Mouse (Mus musculus): Measurements from ENCODE around the gene Igdcc4. TPM values are rescaled to one million over a fixed set of nuclear protein-coding genes. Genes with fewer than 3 reads are reported as not detected.

The Igdcc4 gene
- polyA plus RNA-seq, 1 experiment: 0.08 TPM

DNA sequence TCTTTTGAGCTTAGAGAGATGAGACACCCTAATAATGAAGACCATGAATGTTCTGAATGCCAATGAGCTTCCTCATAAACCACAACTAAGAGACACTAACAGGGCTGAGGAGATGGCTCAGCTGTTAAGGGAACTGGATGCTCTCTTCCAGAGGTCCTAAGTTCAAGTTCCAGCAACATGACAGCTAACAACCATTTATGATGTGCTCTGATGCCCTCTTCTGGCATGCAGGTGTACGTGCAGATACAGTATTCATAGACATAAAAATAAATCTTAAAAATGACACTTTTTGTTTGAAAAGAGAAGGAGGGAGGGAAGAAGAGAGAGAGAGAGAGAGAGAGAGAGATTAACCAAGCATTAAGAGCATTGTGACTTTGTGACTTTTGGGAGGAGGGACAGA, 63.6 kb downstream of the Igdcc4 start:
- no peaks in the 10 kb centered on the region for H3K36me3 ChIP-seq (replicated peaks; ENCODE audit: low read length)
- peaks cover 84% of the 10 kb centered on the region for H3K27me3 ChIP-seq (replicated peaks)
- H3K4me1 ChIP-seq: peaks cover 11% of the 10 kb centered on the region
- H3K9me3 ChIP-seq: peaks cover 8% of the 10 kb centered on the region
- no peak overlapping the region for H3K4me3 ChIP-seq (replicated peaks)
- TF ChIP-seq FLI1 (IDR thresholded peaks at IDR 0.05; ENCODE audit: low read length): no peak
- no peak for TF ChIP-seq GATA1 (IDR thresholded peaks at IDR 0.05; ENCODE audit: borderline replicate concordance, low read length)

GRCm38 (mm10) chr9:65166386-65166785, 65.1 kb downstream of the Igdcc4 start:
- Histone ChIP-seq H3K36me3 (replicated peaks; ENCODE audit: low read length) (no peaks in the 10 kb centered on the region), H3K27me3 (replicated peaks) (peaks cover 69% of the 10 kb centered on the region), H3K4me1 (peaks cover 11% of the 10 kb centered on the region), H3K4me3 (replicated peaks) (no peak overlapping the region), H3K9me3 (peaks cover 8% of the 10 kb centered on the region)
- TF ChIP-seq FLI1 (IDR thresholded peaks at IDR 0.05; ENCODE audit: low read length) (no peak), GATA1 (IDR thresholded peaks at IDR 0.05; ENCODE audit: borderline replicate concordance, low read length) (no peak)

DNA sequence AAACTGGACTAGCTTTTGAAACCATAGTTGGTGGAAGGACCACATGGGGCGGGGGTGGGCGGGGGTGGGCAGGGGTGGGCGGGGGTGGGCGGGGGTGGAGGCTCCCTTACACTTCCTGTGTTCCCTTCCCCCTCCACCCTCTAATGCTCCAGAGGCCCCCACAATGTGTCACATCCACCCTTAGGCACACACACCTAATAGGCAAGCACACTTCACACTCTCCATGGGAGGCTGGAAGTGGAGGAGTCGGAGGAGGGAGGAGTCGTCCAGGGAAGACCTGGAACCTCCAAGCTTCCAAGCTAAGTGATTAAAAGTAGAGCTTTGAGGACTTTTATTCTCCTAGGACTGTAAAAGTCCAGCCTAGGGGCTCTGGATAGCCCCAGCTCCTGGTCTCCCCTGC, 67.2 kb downstream of the Igdcc4 start:
- H3K27me3 ChIP-seq (replicated peaks): peaks cover 60% of the 10 kb centered on the region
- H3K4me3 ChIP-seq (replicated peaks): no peak overlapping the region
- peaks cover 14% of the 10 kb centered on the region for H3K9me3 ChIP-seq
- H3K36me3 ChIP-seq (replicated peaks; ENCODE audit: low read length): no peaks in the 10 kb centered on the region
- H3K4me1 ChIP-seq: no peaks in the 10 kb centered on the region
- TF ChIP-seq GATA1 (IDR thresholded peaks at IDR 0.05; ENCODE audit: borderline replicate concordance, low read length) (no peak), FLI1 (IDR thresholded peaks at IDR 0.05; ENCODE audit: low read length) (no peak)

DNA sequence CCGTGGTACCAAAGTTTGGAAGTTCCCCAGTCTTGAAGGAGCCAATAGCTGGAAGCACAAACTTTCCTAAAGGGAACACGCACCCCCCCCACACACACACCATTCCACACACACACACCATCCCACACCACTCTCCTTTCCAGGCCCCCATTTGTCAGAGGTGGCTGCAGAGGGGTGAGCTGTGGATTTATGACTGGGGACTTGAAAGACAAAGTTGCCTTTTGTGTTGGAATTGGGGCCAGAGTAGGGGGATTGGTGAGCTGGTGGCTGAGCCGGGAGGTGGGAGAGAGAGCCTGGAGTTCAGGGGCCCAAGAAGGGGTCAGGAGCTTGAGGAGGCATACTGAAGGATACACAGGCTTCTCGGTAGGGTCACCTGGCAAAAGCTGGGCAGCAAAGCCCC, 67.7 kb downstream of the Igdcc4 start:
- TF ChIP-seq GATA1 (IDR thresholded peaks at IDR 0.05; ENCODE audit: borderline replicate concordance, low read length) (no peak), FLI1 (IDR thresholded peaks at IDR 0.05; ENCODE audit: low read length) (no peak)
- Histone ChIP-seq H3K9me3 (peaks cover 11% of the 10 kb centered on the region), H3K4me3 (replicated peaks) (no peak overlapping the region), H3K36me3 (replicated peaks; ENCODE audit: low read length) (no peaks in the 10 kb centered on the region), H3K27me3 (replicated peaks) (peaks cover 60% of the 10 kb centered on the region), H3K4me1 (no peaks in the 10 kb centered on the region)

DNA sequence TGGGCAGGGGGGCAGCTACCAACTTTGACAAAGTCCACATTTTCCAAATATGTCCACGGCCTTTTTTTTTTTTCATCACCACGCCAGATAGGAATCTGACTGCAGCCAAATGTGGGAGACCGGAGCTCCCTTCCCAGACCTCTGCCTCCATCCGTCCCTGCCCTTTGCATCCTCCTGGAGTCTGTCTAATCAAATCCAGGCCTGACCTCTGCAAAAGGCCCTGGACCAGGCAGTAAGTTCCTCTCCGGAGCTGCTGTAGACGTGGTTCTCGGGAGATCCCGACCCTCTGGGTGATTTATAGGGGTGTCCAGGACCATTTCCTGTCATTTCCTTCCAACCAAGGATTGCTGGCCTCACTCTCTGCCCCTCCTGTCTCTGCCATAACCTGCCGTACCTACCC, 71.4 kb downstream of the Igdcc4 start:
- H3K36me3 ChIP-seq (replicated peaks; ENCODE audit: low read length): no peaks in the 10 kb centered on the region
- peaks cover 6% of the 10 kb centered on the region for H3K9me3 ChIP-seq
- peaks cover 60% of the 10 kb centered on the region for H3K27me3 ChIP-seq (replicated peaks)
- no peak overlapping the region for H3K4me3 ChIP-seq (replicated peaks)
- no peak for TF ChIP-seq GATA1 (IDR thresholded peaks at IDR 0.05; ENCODE audit: borderline replicate concordance, low read length)
- no peaks in the 10 kb centered on the region for H3K4me1 ChIP-seq

- Histone ChIP-seq H3K27me3 (replicated peaks) (peaks cover 75% of the 10 kb centered on the region), H3K4me3 (replicated peaks) (no peak overlapping the region), H3K36me3 (replicated peaks; ENCODE audit: low read length) (no peaks in the 10 kb centered on the region), H3K9me3 (peaks cover 6% of the 10 kb centered on the region), H3K4me1 (peaks cover 5% of the 10 kb centered on the region; the same call in 1 of the 2 replicates)
- no peak for TF ChIP-seq FLI1 (IDR thresholded peaks at IDR 0.05; ENCODE audit: low read length)
- TF ChIP-seq GATA1 (IDR thresholded peaks at IDR 0.05; ENCODE audit: borderline replicate concordance, low read length): no peak
Observed at GRCm38 (mm10) chr9:65175234-65175938, 74.1 kb downstream of the Igdcc4 start.

GRCm38 (mm10) chr9:65175939-65176871, 74.9 kb downstream of the Igdcc4 start:
- peaks cover 82% of the 10 kb centered on the region for H3K27me3 ChIP-seq (replicated peaks)
- TF ChIP-seq FLI1 (IDR thresholded peaks at IDR 0.05; ENCODE audit: low read length): no peak
- no peak for TF ChIP-seq GATA1 (IDR thresholded peaks at IDR 0.05; ENCODE audit: borderline replicate concordance, low read length)
- H3K4me3 ChIP-seq (replicated peaks): no peak overlapping the region
- peaks cover 10% of the 10 kb centered on the region; the same call in 1 of the 2 replicates for H3K4me1 ChIP-seq
- H3K36me3 ChIP-seq (replicated peaks; ENCODE audit: low read length): no peaks in the 10 kb centered on the region
- H3K9me3 ChIP-seq: peaks cover 6% of the 10 kb centered on the region

DNA sequence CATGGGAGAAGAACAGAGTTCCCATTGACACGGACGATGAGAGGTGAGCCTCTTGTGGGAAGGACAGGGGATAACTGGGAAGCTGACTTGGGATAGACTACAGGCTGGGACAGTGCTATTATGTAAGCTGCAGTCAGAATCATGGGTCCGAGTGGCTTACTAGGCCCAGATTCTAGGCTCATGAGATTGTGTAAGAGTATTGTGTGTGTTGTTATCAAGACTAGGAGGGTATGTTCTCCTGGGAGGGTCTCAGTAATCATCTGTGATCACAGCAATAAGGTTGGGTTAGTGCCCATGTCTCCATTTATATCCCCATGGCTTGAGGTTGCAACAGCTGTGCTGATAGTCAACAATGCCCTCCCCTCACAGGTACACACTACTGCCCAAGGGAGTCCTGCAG, 76.2 kb downstream of the Igdcc4 start:
- H3K4me3 ChIP-seq (replicated peaks): no peak overlapping the region
- peaks cover 93% of the 10 kb centered on the region for H3K27me3 ChIP-seq (replicated peaks)
- no peaks in the 10 kb centered on the region for H3K36me3 ChIP-seq (replicated peaks; ENCODE audit: low read length)
- TF ChIP-seq FLI1 (IDR thresholded peaks at IDR 0.05; ENCODE audit: low read length) (no peak), GATA1 (IDR thresholded peaks at IDR 0.05; ENCODE audit: borderline replicate concordance, low read length) (no peak)
- H3K9me3 ChIP-seq: no peaks in the 10 kb centered on the region
- peaks cover 13% of the 10 kb centered on the region; the same call in 1 of the 2 replicates for H3K4me1 ChIP-seq

- H3K27me3 ChIP-seq (replicated peaks): peaks cover 93% of the 10 kb centered on the region
- peaks cover 13% of the 10 kb centered on the region; the same call in 1 of the 2 replicates for H3K4me1 ChIP-seq
- no peaks in the 10 kb centered on the region for H3K9me3 ChIP-seq
- TF ChIP-seq FLI1 (IDR thresholded peaks at IDR 0.05; ENCODE audit: low read length): no peak
- TF ChIP-seq GATA1 (IDR thresholded peaks at IDR 0.05; ENCODE audit: borderline replicate concordance, low read length): no peak
- H3K36me3 ChIP-seq (replicated peaks; ENCODE audit: low read length): no peaks in the 10 kb centered on the region
- no peak overlapping the region for H3K4me3 ChIP-seq (replicated peaks)
Observed at GRCm38 (mm10) chr9:65177912-65178311, 76.6 kb downstream of the Igdcc4 start.
